Mouse (Mus musculus): Measurements from ENCODE around the gene Capzb. TPM values are rescaled to one million over a fixed set of nuclear protein-coding genes. Genes with fewer than 3 reads are reported as not detected.

Capzb gene
- total and polyA plus RNA-seq, 2 experiments from 2014 or later: 108 to 309 TPM

- Histone ChIP-seq H3K36me3 (ENCODE audit: insufficient read depth, low read length) (peaks cover 5% of the 10 kb centered on the region; the same call in 1 of the 2 replicates), H3K9ac (replicated peaks; ENCODE audit: low read length, poor library complexity, severe bottlenecking) (no peak overlapping the region), H3K9me3 (ENCODE audit: low read length) (no peaks in the 10 kb centered on the region), H3K4me3 (ENCODE audit: low read depth, low read length) (no peak overlapping the region), H3K27ac (ENCODE audit: low read depth, low read length) (no peak overlapping the region), H3K4me1 (ENCODE audit: insufficient read depth, low read length) (peaks cover 7% of the 10 kb centered on the region; the same call in 1 of the 2 replicates), H3K4me2 (ENCODE audit: low read depth, low read length, poor library complexity, severe bottlenecking) (no peak overlapping the region), H3K27me3 (ENCODE audit: insufficient read depth, low read length) (no peaks in the 10 kb centered on the region)
- 90% methylated on average over 7 of the region's 7 CpGs for WGBS
- DNase-seq (ENCODE audit: low spot score) (no peak), ATAC-seq (ENCODE audit: low FRiP score) (no peak)
- no peak for TF ChIP-seq CTCF (IDR thresholded peaks at IDR 0.05)
Observed at GRCm38 (mm10) chr4:139227923-139228322, 35.2 kb downstream of the Capzb start.

- Histone ChIP-seq H3K9ac (replicated peaks; ENCODE audit: low read length, poor library complexity, severe bottlenecking) (no peak overlapping the region), H3K4me1 (ENCODE audit: insufficient read depth, low read length) (peaks cover 7% of the 10 kb centered on the region; the same call in 1 of the 2 replicates), H3K9me3 (ENCODE audit: low read length) (no peaks in the 10 kb centered on the region), H3K4me2 (ENCODE audit: low read depth, low read length, poor library complexity, severe bottlenecking) (no peak overlapping the region), H3K27ac (ENCODE audit: low read depth, low read length) (no peak overlapping the region), H3K27me3 (ENCODE audit: insufficient read depth, low read length) (no peaks in the 10 kb centered on the region), H3K36me3 (ENCODE audit: insufficient read depth, low read length) (peaks cover 5% of the 10 kb centered on the region; the same call in 1 of the 2 replicates), H3K4me3 (ENCODE audit: low read depth, low read length) (no peak overlapping the region)
- DNase-seq (ENCODE audit: low spot score) (no peak), ATAC-seq (ENCODE audit: low FRiP score) (no peak)
- no peak for TF ChIP-seq CTCF (IDR thresholded peaks at IDR 0.05)
- 90% methylated on average over 5 of the region's 5 CpGs for WGBS
Observed at GRCm38 (mm10) chr4:139229271-139229670, 36.6 kb downstream of the Capzb start.

GRCm38 (mm10) chr4:139230376-139231120, 37.8 kb downstream of the Capzb start:
- H3K4me3 ChIP-seq (ENCODE audit: low read depth, low read length): no peak overlapping the region
- no peak for TF ChIP-seq CTCF (IDR thresholded peaks at IDR 0.05)
- 67% methylated on average over 11 of the region's 11 CpGs for WGBS
- H3K9me3 ChIP-seq (ENCODE audit: low read length): no peaks in the 10 kb centered on the region
- no peaks in the 10 kb centered on the region for H3K27me3 ChIP-seq (ENCODE audit: insufficient read depth, low read length)
- no peak overlapping the region for H3K9ac ChIP-seq (replicated peaks; ENCODE audit: low read length, poor library complexity, severe bottlenecking)
- no peak overlapping the region for H3K4me2 ChIP-seq (ENCODE audit: low read depth, low read length, poor library complexity, severe bottlenecking)
- DNase-seq (ENCODE audit: low spot score): no peak
- H3K27ac ChIP-seq (ENCODE audit: low read depth, low read length): no peak overlapping the region
- ATAC-seq (ENCODE audit: low FRiP score): no peak
- peaks cover 5% of the 10 kb centered on the region; the same call in 1 of the 2 replicates for H3K36me3 ChIP-seq (ENCODE audit: insufficient read depth, low read length)
- peaks cover 5% of the 10 kb centered on the region; the same call in 1 of the 2 replicates for H3K4me1 ChIP-seq (ENCODE audit: insufficient read depth, low read length)

- DNase-seq (ENCODE audit: low spot score) (no peak), ATAC-seq (ENCODE audit: low FRiP score) (no peak)
- Histone ChIP-seq H3K9ac (replicated peaks; ENCODE audit: low read length, poor library complexity, severe bottlenecking) (no peak overlapping the region), H3K4me3 (ENCODE audit: low read depth, low read length) (no peak overlapping the region), H3K27ac (ENCODE audit: low read depth, low read length) (no peak overlapping the region), H3K9me3 (ENCODE audit: low read length) (no peaks in the 10 kb centered on the region), H3K36me3 (ENCODE audit: insufficient read depth, low read length) (no peaks in the 10 kb centered on the region; the same call in 1 of the 2 replicates), H3K4me1 (ENCODE audit: insufficient read depth, low read length) (peaks cover 5% of the 10 kb centered on the region; the same call in 1 of the 2 replicates), H3K4me2 (ENCODE audit: low read depth, low read length, poor library complexity, severe bottlenecking) (no peak overlapping the region), H3K27me3 (ENCODE audit: insufficient read depth, low read length) (no peaks in the 10 kb centered on the region)
- no peak for TF ChIP-seq CTCF (IDR thresholded peaks at IDR 0.05)
- 90% methylated on average over 8 of the region's 8 CpGs for WGBS
Observed at GRCm38 (mm10) chr4:139231163-139231562, 38.5 kb downstream of the Capzb start.

- Histone ChIP-seq H3K27me3 (ENCODE audit: insufficient read depth, low read length) (no peaks in the 10 kb centered on the region), H3K36me3 (ENCODE audit: insufficient read depth, low read length) (no peaks in the 10 kb centered on the region), H3K4me2 (ENCODE audit: low read depth, low read length, poor library complexity, severe bottlenecking) (no peak overlapping the region), H3K4me3 (ENCODE audit: low read depth, low read length) (no peak overlapping the region), H3K4me1 (ENCODE audit: insufficient read depth, low read length) (peaks cover 5% of the 10 kb centered on the region; the same call in 1 of the 2 replicates), H3K9me3 (ENCODE audit: low read length) (no peaks in the 10 kb centered on the region), H3K27ac (ENCODE audit: low read depth, low read length) (no peak overlapping the region; the same call in 1 of the 2 replicates), H3K9ac (replicated peaks; ENCODE audit: low read length, poor library complexity, severe bottlenecking) (no peak overlapping the region)
- TF ChIP-seq CTCF (IDR thresholded peaks at IDR 0.05): peak; percentile 68
- peak; percentile 77 for DNase-seq (ENCODE audit: low spot score)
- peak; percentile 62 for ATAC-seq (ENCODE audit: low FRiP score)
- 40% methylated on average over 6 of the region's 6 CpGs for WGBS
Observed at GRCm38 (mm10) chr4:139232479-139233145, 39.9 kb downstream of the Capzb start.

DNA sequence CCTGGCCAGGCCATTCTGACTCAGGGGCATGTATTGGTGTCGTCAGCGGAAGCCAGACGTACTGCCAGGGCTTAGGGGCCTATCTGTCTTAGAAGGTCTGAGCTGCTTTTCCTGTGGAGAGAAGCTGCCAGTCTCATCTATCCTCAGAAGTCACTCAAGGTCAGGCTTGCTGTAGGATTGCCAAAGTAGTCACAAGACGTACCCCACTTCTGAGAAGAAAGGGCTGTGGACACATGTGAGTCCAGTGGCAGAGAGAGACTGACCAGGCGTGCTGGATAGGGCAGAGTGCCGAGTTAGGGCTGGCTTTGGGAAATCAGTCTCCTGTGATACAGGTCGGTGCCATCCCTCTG, 40.4 kb downstream of the Capzb start:
- no peak overlapping the region for H3K27ac ChIP-seq (ENCODE audit: low read depth, low read length)
- no peak overlapping the region for H3K9ac ChIP-seq (replicated peaks; ENCODE audit: low read length, poor library complexity, severe bottlenecking)
- DNase-seq (ENCODE audit: low spot score): no peak
- peaks cover 5% of the 10 kb centered on the region; the same call in 1 of the 2 replicates for H3K4me1 ChIP-seq (ENCODE audit: insufficient read depth, low read length)
- ATAC-seq (ENCODE audit: low FRiP score): peak; percentile 13; the same call in 1 of the 2 replicates
- H3K9me3 ChIP-seq (ENCODE audit: low read length): no peaks in the 10 kb centered on the region
- no peak for TF ChIP-seq CTCF (IDR thresholded peaks at IDR 0.05)
- H3K4me2 ChIP-seq (ENCODE audit: low read depth, low read length, poor library complexity, severe bottlenecking): no peak overlapping the region
- no peaks in the 10 kb centered on the region for H3K36me3 ChIP-seq (ENCODE audit: insufficient read depth, low read length)
- no peak overlapping the region for H3K4me3 ChIP-seq (ENCODE audit: low read depth, low read length)
- H3K27me3 ChIP-seq (ENCODE audit: insufficient read depth, low read length): no peaks in the 10 kb centered on the region
- WGBS: 89% methylated on average over 7 of the region's 7 CpGs

All from midbrain, postnatal 0 days (tissue).